Mouse (Mus musculus): ENCODE measurements around the gene Pmm1.

Pmm1 gene

DNA sequence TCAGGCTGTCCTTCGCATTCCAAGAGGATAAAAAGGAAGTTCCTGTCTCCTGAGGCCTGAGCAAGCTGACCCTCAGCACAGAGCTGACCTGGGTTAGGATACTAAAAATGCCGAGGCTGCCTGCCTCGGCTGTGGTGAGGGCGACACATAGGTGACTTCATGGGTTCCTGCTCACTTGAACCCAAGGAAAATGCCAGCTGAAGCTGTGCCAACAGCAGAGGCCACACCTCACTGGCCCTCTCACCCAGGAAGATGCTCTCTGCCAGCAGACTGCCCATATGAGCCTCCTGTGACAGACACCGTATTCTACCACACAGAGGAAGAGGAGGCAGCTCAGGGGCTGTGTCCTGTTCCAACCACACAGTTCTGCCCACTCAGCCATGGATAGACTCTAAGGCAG lies 41.7 kb downstream of the Pmm1 start:
- no peak for TF ChIP-seq GATA4 (IDR thresholded peaks at IDR 0.05; ENCODE audit: insufficient replicate concordance, low read length)

DNA sequence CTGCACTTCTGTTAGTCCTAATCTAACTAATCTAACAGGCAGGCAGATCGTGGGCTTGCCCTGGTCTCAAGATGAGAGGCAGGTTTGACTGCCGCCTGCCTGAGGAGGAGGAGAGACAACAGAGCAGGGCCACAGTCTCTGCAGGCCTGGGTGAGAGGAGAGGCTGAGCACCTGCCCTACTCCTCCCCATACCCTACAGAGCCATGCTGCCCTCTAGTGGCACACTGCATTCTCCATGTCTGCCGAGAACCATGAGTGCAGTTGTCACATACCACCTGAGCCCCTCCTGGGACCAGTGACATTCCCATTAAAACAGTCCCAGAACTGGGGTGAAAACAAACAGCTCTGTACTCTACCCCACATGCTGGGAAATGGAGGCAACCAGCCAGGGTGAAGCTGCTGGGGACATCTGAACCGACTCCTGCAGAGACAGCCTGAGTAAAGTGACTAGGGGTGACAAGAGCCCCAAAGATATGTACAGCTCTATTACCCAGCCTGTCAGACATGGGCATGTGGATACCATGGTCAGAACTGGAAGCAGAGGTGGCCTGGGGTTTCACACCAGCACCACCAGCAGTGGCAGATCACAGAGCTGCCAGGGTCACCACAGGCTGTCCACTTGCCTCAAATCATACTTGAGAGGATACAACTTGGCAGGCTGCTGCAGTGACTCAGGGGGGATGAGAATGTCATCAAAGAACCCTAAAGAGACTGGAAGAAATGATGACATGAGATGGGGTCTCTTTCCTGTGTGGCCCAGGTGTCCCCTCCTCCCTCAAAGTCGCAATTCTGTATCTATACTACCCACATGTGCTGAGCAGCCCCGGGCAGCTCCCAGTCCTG lies 42.9 kb downstream of the Pmm1 start:
- no peak for TF ChIP-seq GATA4 (IDR thresholded peaks at IDR 0.05; ENCODE audit: insufficient replicate concordance, low read length)

DNA sequence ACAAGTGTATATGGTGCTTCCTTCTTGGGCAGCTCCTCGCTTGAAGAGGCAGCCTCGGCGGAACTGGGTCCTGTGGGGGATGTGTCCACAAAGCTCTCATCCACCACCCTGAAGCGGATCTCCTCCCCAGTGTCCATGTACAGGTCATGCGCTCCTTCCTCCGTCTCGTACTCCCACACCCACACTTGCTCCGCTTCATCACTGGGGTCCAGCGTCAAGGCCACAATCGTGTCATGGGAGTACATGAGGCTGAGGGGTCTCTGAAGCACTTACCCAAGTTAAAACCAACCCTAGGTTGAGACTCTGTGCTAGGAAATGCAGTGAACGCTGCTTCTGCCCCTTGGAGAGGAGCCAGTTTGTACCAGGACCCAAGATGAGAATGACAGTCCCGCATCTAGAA lies 43.5 kb downstream of the Pmm1 start:
- TF ChIP-seq GATA4 (IDR thresholded peaks at IDR 0.05; ENCODE audit: insufficient replicate concordance, low read length), result no peak

DNA sequence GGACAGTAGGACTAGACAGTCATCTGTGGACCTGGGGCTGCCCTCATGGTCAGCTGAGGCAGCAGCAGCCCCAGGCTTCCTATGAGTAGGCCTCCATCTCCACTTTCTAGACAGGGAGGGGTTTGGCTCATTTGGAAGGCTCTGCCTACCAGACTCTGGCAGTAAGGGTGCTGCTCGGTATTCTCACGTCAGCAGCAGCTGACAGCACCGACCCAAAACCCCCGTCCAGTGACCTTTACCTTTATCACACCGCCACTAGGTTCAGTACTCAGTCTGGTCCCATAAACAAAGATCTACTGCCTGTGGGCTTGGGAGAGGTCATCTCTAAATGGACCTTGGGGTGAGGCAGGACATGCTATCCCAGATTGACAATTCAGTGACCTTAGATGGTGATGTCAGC lies 45.1 kb downstream of the Pmm1 start:
- TF ChIP-seq GATA4 (IDR thresholded peaks at IDR 0.05; ENCODE audit: insufficient replicate concordance, low read length), result no peak

DNA sequence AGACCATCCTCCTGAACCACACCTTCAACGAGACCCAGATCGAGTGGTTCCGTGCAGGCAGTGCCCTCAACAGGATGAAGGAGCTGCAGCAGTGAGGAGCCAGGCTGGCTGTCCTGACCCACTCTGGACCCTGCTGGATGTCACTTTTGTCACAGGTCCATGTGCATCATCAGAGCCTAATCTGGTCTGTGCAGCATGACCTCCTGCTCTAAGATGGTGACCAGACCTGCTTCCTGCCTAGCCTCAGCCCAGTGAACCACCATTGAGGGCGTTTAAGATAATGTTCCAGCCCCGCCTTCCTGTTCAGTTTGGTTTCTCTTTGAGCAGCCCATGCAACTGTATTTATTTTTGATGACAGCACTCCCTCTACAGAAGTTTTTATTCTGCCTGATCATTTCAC lies 46.1 kb downstream of the Pmm1 start:
- no peak for TF ChIP-seq GATA4 (IDR thresholded peaks at IDR 0.05; ENCODE audit: insufficient replicate concordance, low read length)

DNA sequence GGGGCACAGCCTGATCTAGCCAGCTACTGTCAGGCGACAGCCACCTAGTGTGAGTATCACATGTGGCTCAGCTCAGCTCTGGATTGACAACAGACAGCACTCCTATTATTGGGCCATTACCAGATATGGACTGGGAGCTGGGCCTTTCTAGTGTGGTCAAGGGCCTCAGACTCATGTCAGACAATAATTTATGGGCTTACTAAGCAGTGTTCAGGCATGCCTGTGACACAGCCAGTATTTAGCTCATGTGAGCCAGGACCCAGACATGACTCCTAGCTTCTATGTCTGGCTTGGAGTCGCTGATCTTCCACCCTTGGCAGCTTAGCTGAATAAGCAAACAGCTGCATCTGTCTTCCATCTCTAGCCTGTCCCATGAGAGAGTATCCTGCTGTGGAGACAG lies 48.2 kb downstream of the Pmm1 start:
- no peak for TF ChIP-seq GATA4 (IDR thresholded peaks at IDR 0.05; ENCODE audit: insufficient replicate concordance, low read length)

DNA sequence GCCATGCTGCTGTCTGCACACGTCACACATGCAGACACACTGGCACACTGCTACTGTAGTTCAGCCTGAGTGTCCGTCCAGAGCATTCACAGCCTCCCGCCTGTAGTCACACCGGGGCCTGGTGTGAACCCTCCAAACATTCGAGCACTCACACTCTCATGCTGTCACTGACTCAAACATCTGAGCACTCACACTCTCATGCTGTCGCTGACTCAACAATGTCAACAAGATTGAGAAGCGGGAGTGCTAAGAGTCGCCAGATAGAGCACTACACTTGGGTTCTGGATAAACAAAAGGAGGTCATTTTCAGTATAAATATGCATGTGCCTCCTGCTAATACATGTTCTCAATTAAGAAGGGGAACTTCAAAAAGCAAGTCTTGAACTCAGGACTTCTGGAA lies 52.8 kb downstream of the Pmm1 start:
- TF ChIP-seq GATA4 (IDR thresholded peaks at IDR 0.05; ENCODE audit: insufficient replicate concordance, low read length), result no peak

DNA sequence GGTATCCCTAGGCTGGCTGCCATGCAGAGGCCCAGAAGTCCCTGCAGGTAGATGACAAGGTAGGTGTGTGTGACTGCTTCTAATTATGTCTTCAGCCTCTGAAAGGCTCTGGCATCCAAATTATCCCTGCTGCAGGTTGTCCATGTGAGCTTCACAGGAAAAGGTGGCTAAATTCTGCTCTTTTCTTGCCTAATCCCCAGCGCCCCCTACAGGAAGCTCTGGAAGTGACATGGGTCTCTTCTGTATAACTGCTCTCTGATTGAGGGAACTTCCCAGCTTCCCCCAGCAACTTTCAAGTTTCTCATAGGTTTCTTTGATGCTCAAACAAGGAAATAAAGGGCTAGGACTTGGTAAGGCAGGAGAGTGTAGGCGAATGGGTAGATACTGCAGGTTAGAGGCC lies 55.8 kb downstream of the Pmm1 start:
- TF ChIP-seq GATA4 (IDR thresholded peaks at IDR 0.05; ENCODE audit: insufficient replicate concordance, low read length), result no peak
